Mouse (Mus musculus): Measurements from ENCODE around the gene Icam1. TPM values are rescaled to one million over a fixed set of nuclear protein-coding genes. Genes with fewer than 3 reads are reported as not detected.

Gene Icam1
- polyA plus RNA-seq, 1 experiment = 0.09 TPM

GRCm38 (mm10) chr9:20978409-20979095 is 37.2 kb upstream of the Icam1 start:
- TF ChIP-seq CTCF (IDR thresholded peaks at IDR 0.05; ENCODE audit: control insufficient read depth, insufficient read depth, insufficient read length) (no peak), MYOG (IDR thresholded peaks at IDR 0.05; ENCODE audit: control insufficient read depth, extremely low read depth, insufficient read length) (no peak), CEBPB (IDR thresholded peaks at IDR 0.05; ENCODE audit: low read depth) (no peak), MYOD1 (IDR thresholded peaks at IDR 0.05; ENCODE audit: control insufficient read depth, insufficient read length, low read depth) (no peak), FOSL1 (IDR thresholded peaks at IDR 0.05; ENCODE audit: insufficient read depth, low read length, poor library complexity, severe bottlenecking) (no peak), MAX (IDR thresholded peaks at IDR 0.05) (no peak), USF1 (IDR thresholded peaks at IDR 0.05; ENCODE audit: low read depth) (no peak)
- Histone ChIP-seq H3K36me3 (ENCODE audit: control insufficient read depth, insufficient read depth) (no peaks in the 10 kb centered on the region), H3K79me3 (ENCODE audit: low read depth) (peaks cover 23% of the 10 kb centered on the region), H3ac (ENCODE audit: control insufficient read depth, insufficient read length, low read depth) (no peak overlapping the region), H3K79me2 (ENCODE audit: control insufficient read depth, insufficient read depth) (peaks cover 27% of the 10 kb centered on the region), H3K4me3 (ENCODE audit: insufficient read depth, poor library complexity, severe bottlenecking) (no peak overlapping the region), H3K27me3 (ENCODE audit: control insufficient read depth, insufficient read depth, insufficient read length) (no peaks in the 10 kb centered on the region)

- no peak overlapping the region for H3ac ChIP-seq (ENCODE audit: control insufficient read depth, insufficient read length, low read depth)
- peaks cover 16% of the 10 kb centered on the region for H3K79me3 ChIP-seq (ENCODE audit: low read depth)
- H3K27me3 ChIP-seq (ENCODE audit: control insufficient read depth, insufficient read depth, insufficient read length) = no peaks in the 10 kb centered on the region
- no peak overlapping the region for H3K4me3 ChIP-seq (ENCODE audit: insufficient read depth, poor library complexity, severe bottlenecking)
- no peak for TF ChIP-seq CEBPB (IDR thresholded peaks at IDR 0.05; ENCODE audit: low read depth)
- TF ChIP-seq CTCF (IDR thresholded peaks at IDR 0.05; ENCODE audit: control insufficient read depth, insufficient read depth, insufficient read length) = no peak
- no peak for TF ChIP-seq USF1 (IDR thresholded peaks at IDR 0.05; ENCODE audit: low read depth)
- no peak for TF ChIP-seq FOSL1 (IDR thresholded peaks at IDR 0.05; ENCODE audit: insufficient read depth, low read length, poor library complexity, severe bottlenecking)
- TF ChIP-seq MYOD1 (IDR thresholded peaks at IDR 0.05; ENCODE audit: control insufficient read depth, insufficient read length, low read depth) = no peak
- no peak for TF ChIP-seq MYOG (IDR thresholded peaks at IDR 0.05; ENCODE audit: control insufficient read depth, extremely low read depth, insufficient read length)
- TF ChIP-seq MAX (IDR thresholded peaks at IDR 0.05) = no peak
- no peaks in the 10 kb centered on the region for H3K36me3 ChIP-seq (ENCODE audit: control insufficient read depth, insufficient read depth)
- peaks cover 21% of the 10 kb centered on the region for H3K79me2 ChIP-seq (ENCODE audit: control insufficient read depth, insufficient read depth)
These were observed 36.6 kb upstream of the Icam1 start for GRCm38 (mm10) chr9:20979181-20979580.

GRCm38 (mm10) chr9:20979769-20980168 is 36.0 kb upstream of the Icam1 start:
- Histone ChIP-seq H3ac (ENCODE audit: control insufficient read depth, insufficient read length, low read depth) (no peak overlapping the region), H3K79me3 (ENCODE audit: low read depth) (peaks cover 11% of the 10 kb centered on the region), H3K4me3 (ENCODE audit: insufficient read depth, poor library complexity, severe bottlenecking) (no peak overlapping the region), H3K36me3 (ENCODE audit: control insufficient read depth, insufficient read depth) (no peaks in the 10 kb centered on the region), H3K79me2 (ENCODE audit: control insufficient read depth, insufficient read depth) (peaks cover 15% of the 10 kb centered on the region), H3K27me3 (ENCODE audit: control insufficient read depth, insufficient read depth, insufficient read length) (no peaks in the 10 kb centered on the region)
- TF ChIP-seq CTCF (IDR thresholded peaks at IDR 0.05; ENCODE audit: control insufficient read depth, insufficient read depth, insufficient read length) = no peak
- TF ChIP-seq CEBPB (IDR thresholded peaks at IDR 0.05; ENCODE audit: low read depth) = no peak
- TF ChIP-seq MAX (IDR thresholded peaks at IDR 0.05) = no peak
- no peak for TF ChIP-seq MYOD1 (IDR thresholded peaks at IDR 0.05; ENCODE audit: control insufficient read depth, insufficient read length, low read depth)
- TF ChIP-seq FOSL1 (IDR thresholded peaks at IDR 0.05; ENCODE audit: insufficient read depth, low read length, poor library complexity, severe bottlenecking) = no peak
- no peak for TF ChIP-seq USF1 (IDR thresholded peaks at IDR 0.05; ENCODE audit: low read depth)
- no peak for TF ChIP-seq MYOG (IDR thresholded peaks at IDR 0.05; ENCODE audit: control insufficient read depth, extremely low read depth, insufficient read length)

- TF ChIP-seq CEBPB (IDR thresholded peaks at IDR 0.05; ENCODE audit: low read depth) (no peak), FOSL1 (IDR thresholded peaks at IDR 0.05; ENCODE audit: insufficient read depth, low read length, poor library complexity, severe bottlenecking) (no peak), CTCF (IDR thresholded peaks at IDR 0.05; ENCODE audit: control insufficient read depth, insufficient read depth, insufficient read length) (no peak), USF1 (IDR thresholded peaks at IDR 0.05; ENCODE audit: low read depth) (no peak), MYOD1 (IDR thresholded peaks at IDR 0.05; ENCODE audit: control insufficient read depth, insufficient read length, low read depth) (no peak), MAX (IDR thresholded peaks at IDR 0.05) (no peak), MYOG (IDR thresholded peaks at IDR 0.05; ENCODE audit: control insufficient read depth, extremely low read depth, insufficient read length) (no peak)
These were observed 33.6 kb upstream of the Icam1 start for GRCm38 (mm10) chr9:20982171-20982570.

GRCm38 (mm10) chr9:20983169-20983568 is 32.6 kb upstream of the Icam1 start:
- Histone ChIP-seq H3ac (ENCODE audit: control insufficient read depth, insufficient read length, low read depth) (no peak overlapping the region), H3K27me3 (ENCODE audit: control insufficient read depth, insufficient read depth, insufficient read length) (no peaks in the 10 kb centered on the region), H3K36me3 (ENCODE audit: control insufficient read depth, insufficient read depth) (no peaks in the 10 kb centered on the region), H3K4me3 (ENCODE audit: insufficient read depth, poor library complexity, severe bottlenecking) (no peak overlapping the region), H3K79me3 (ENCODE audit: low read depth) (no peaks in the 10 kb centered on the region), H3K79me2 (ENCODE audit: control insufficient read depth, insufficient read depth) (no peaks in the 10 kb centered on the region)
- TF ChIP-seq USF1 (IDR thresholded peaks at IDR 0.05; ENCODE audit: low read depth) = no peak
- TF ChIP-seq CEBPB (IDR thresholded peaks at IDR 0.05; ENCODE audit: low read depth) = no peak
- no peak for TF ChIP-seq MYOG (IDR thresholded peaks at IDR 0.05; ENCODE audit: control insufficient read depth, extremely low read depth, insufficient read length)
- TF ChIP-seq FOSL1 (IDR thresholded peaks at IDR 0.05; ENCODE audit: insufficient read depth, low read length, poor library complexity, severe bottlenecking) = no peak
- TF ChIP-seq MYOD1 (IDR thresholded peaks at IDR 0.05; ENCODE audit: control insufficient read depth, insufficient read length, low read depth) = no peak
- no peak for TF ChIP-seq CTCF (IDR thresholded peaks at IDR 0.05; ENCODE audit: control insufficient read depth, insufficient read depth, insufficient read length)
- TF ChIP-seq MAX (IDR thresholded peaks at IDR 0.05) = no peak

More at GRCm38 (mm10) chr9:20982171-20982570, 33.6 kb upstream of the Icam1 start:
- no peak overlapping the region for H3ac ChIP-seq (ENCODE audit: control insufficient read depth, insufficient read length, low read depth)
- H3K4me3 ChIP-seq (ENCODE audit: insufficient read depth, poor library complexity, severe bottlenecking) = no peak overlapping the region
- H3K79me3 ChIP-seq (ENCODE audit: low read depth) = no peaks in the 10 kb centered on the region
- no peaks in the 10 kb centered on the region for H3K36me3 ChIP-seq (ENCODE audit: control insufficient read depth, insufficient read depth)
- no peaks in the 10 kb centered on the region for H3K27me3 ChIP-seq (ENCODE audit: control insufficient read depth, insufficient read depth, insufficient read length)
- no peaks in the 10 kb centered on the region for H3K79me2 ChIP-seq (ENCODE audit: control insufficient read depth, insufficient read depth)

Data from C2C12 (cell line).